Mouse (Mus musculus) embryonic facial prominence, embryonic 14.5 days (tissue): ENCODE measurements around the gene Eif4a3. TPM values are rescaled to one million over a fixed set of nuclear protein-coding genes. Genes with fewer than 3 reads are reported as not detected.
"Not testable (repeated sequence)": the region's sequence is repeated elsewhere in the genome, so short reads cannot be mapped to it uniquely, and the experiment has no call there.

Experiments
- ATAC-seq: fragments of 200-750 bp; cut with Nextera tagmentation; 2 replicates; pipeline ENCODE4 v1.8.0; 2017; ENCODE audit warnings: low read depth, moderate number of reproducible peaks, moderate TSS enrichment
- DNase-seq: peaks from one replicate; pipeline ENCODE4 v3.0.0-alpha.2; 2015; ENCODE audit warnings: low spot score
- H3K27ac ChIP-seq: fragments of 300-500 bp; sonication (generic); replicated peaks from 2 replicates; pipeline ENCODE4 v1.5.1; 2014; ENCODE audit warnings: low read depth, mild to moderate bottlenecking, low read length, moderate library complexity
- H3K27me3 ChIP-seq: fragments of 300-500 bp; sonication (generic); replicated peaks from 2 replicates; pipeline ENCODE4 v1.6.1; 2014; ENCODE audit warnings: low read length; ENCODE audit not compliant: control insufficient read depth, insufficient read depth
- H3K36me3 ChIP-seq: fragments of 300-500 bp; sonication (generic); 2 replicates; pipeline ENCODE4 v1.6.1; 2014; ENCODE audit warnings: low read length, mixed read lengths; ENCODE audit not compliant: control insufficient read depth, insufficient read depth
- H3K4me1 ChIP-seq: fragments of 300-500 bp; sonication (generic); 2 replicates; pipeline ENCODE4 v1.6.1; 2014; ENCODE audit warnings: antibody characterized with exemption, low read length; ENCODE audit not compliant: control insufficient read depth, insufficient read depth
- H3K4me2 ChIP-seq: fragments of 300-500 bp; sonication (generic); 2 replicates; pipeline ENCODE4 v1.6.1; 2014; ENCODE audit warnings: low read depth, mild to moderate bottlenecking, low read length, moderate library complexity, mixed read lengths
- H3K4me3 ChIP-seq: fragments of 300-500 bp; sonication (generic); 2 replicates; pipeline ENCODE4 v1.5.1; 2014; ENCODE audit warnings: low read depth, mild to moderate bottlenecking, low read length
- H3K9ac ChIP-seq: fragments of 300-500 bp; sonication (generic); 2 replicates; pipeline ENCODE4 v1.6.1; 2014; ENCODE audit warnings: low read depth, mild to moderate bottlenecking, low read length, moderate library complexity, mixed read lengths
- H3K9me3 ChIP-seq: fragments of 300-500 bp; sonication (generic); 2 replicates; pipeline ENCODE4 v1.6.1; 2016; ENCODE audit warnings: low read length; ENCODE audit not compliant: control insufficient read depth
- WGBS: fragments of 180-500 bp; shearing (Covaris S2); extraction: QIAGEN DNeasy Blood & Tissue Kit; methylation state at CpG from one replicate; pipeline ENCODE4 v1.1.7; 2014; 5-methylcytosine and 5-hydroxymethylcytosine counted together
- polyA plus RNA-seq: library from polyadenylated mRNA; unstranded; fragments of >200 nt; fragmentation: Nextera tagmentation; extraction: Ambion mirVana; gene quantifications from 2 replicates; pipeline ENCODE4 v1.2.1, GENCODE M21; 2014

Gene Eif4a3
- polyA plus RNA-seq, 1 experiment from 2014 or later = 298 TPM

- Histone ChIP-seq H3K27ac (no peak overlapping the region), H3K27me3 (no peaks in the 10 kb centered on the region), H3K9me3 (no peaks in the 10 kb centered on the region), H3K9ac (no peak overlapping the region), H3K4me3 (no peak overlapping the region), H3K36me3 (no peaks in the 10 kb centered on the region), H3K4me2 (no peak overlapping the region), H3K4me1 (0 out of 2 replicates have a peak, but pooled peaks cover 6% of the 10 kb centered on the region)
- 48% methylated on average over 13 of the region's 13 CpGs for WGBS
- peak; percentile 32 for DNase-seq
- no peak for ATAC-seq
Measured at GRCm38 (mm10) chr11:119306762-119307657, 7.1 kb upstream of the Eif4a3 start.

GRCm38 (mm10) chr11:119304904-119305712, 5.2 kb upstream of the Eif4a3 start:
- Histone ChIP-seq H3K36me3 (no peaks in the 10 kb centered on the region), H3K27ac (no peak overlapping the region), H3K27me3 (no peaks in the 10 kb centered on the region), H3K4me3 (no peak overlapping the region), H3K9me3 (no peaks in the 10 kb centered on the region), H3K4me1 (0 out of 2 replicates have a peak, but pooled peaks cover 6% of the 10 kb centered on the region), H3K9ac (no peak overlapping the region), H3K4me2 (no peak overlapping the region)
- DNase-seq (peak; percentile 67), ATAC-seq (no peak)
- WGBS = 35% methylated on average over 10 of the region's 16 CpGs

GRCm38 (mm10) chr11:119300986-119301385, 1.1 kb upstream of the Eif4a3 start:
- H3K4me1 ChIP-seq = peaks cover 9% of the 10 kb centered on the region
- H3K9me3 ChIP-seq = no peaks in the 10 kb centered on the region
- 28% methylated on average over 2 of the region's 2 CpGs for WGBS
- ATAC-seq = no peak
- H3K27me3 ChIP-seq = no peaks in the 10 kb centered on the region
- H3K36me3 ChIP-seq = peaks cover 25% of the 10 kb centered on the region
- DNase-seq = no peak
- peak overlapping the region; percentile 95; the same call in 1 of the 2 replicates for H3K4me2 ChIP-seq
- peak overlapping the region; percentile 99 for H3K9ac ChIP-seq
- H3K27ac ChIP-seq = no peak overlapping the region
- no peak overlapping the region; the same call in 1 of the 2 replicates for H3K4me3 ChIP-seq

- H3K4me3 ChIP-seq = peak overlapping the region; percentile 93
- H3K36me3 ChIP-seq = peaks cover 31% of the 10 kb centered on the region
- H3K4me1 ChIP-seq = peaks cover 9% of the 10 kb centered on the region
- H3K9me3 ChIP-seq = no peaks in the 10 kb centered on the region
- H3K27ac ChIP-seq = peak overlapping the region; percentile 91
- 2% methylated on average over 21 of the region's 31 CpGs for WGBS
- H3K27me3 ChIP-seq = no peaks in the 10 kb centered on the region
- peak overlapping the region; percentile 95 for H3K4me2 ChIP-seq
- ATAC-seq (peak; percentile 4), DNase-seq (no peak)
- H3K9ac ChIP-seq = peak overlapping the region; percentile 99
Measured at GRCm38 (mm10) chr11:119300246-119300935, 502 bp upstream of the Eif4a3 start.

GRCm38 (mm10) chr11:119298917-119299316, 972 bp downstream of the Eif4a3 start:
- Histone ChIP-seq H3K4me1 (peaks cover 9% of the 10 kb centered on the region), H3K9me3 (no peaks in the 10 kb centered on the region), H3K36me3 (peaks cover 45% of the 10 kb centered on the region), H3K9ac (peak overlapping the region; percentile 99), H3K27ac (peak overlapping the region; percentile 91; the same call in 1 of the 2 replicates), H3K27me3 (no peaks in the 10 kb centered on the region), H3K4me2 (peak overlapping the region; percentile 85), H3K4me3 (peak overlapping the region; percentile 93)
- no peak for ATAC-seq
- 14% methylated on average over 7 of the region's 7 CpGs for WGBS
- DNase-seq = no peak

- no peaks in the 10 kb centered on the region for H3K9me3 ChIP-seq
- DNase-seq = no peak
- no peak for ATAC-seq
- no peak overlapping the region for H3K27ac ChIP-seq
- peak overlapping the region; percentile 93; the same call in 1 of the 2 replicates for H3K4me3 ChIP-seq
- H3K4me1 ChIP-seq = peaks cover 9% of the 10 kb centered on the region
- WGBS = 79% methylated on average over 6 of the region's 6 CpGs
- peak overlapping the region; percentile 85 for H3K4me2 ChIP-seq
- peaks cover 54% of the 10 kb centered on the region for H3K36me3 ChIP-seq
- H3K9ac ChIP-seq = peak overlapping the region; percentile 99; the same call in 1 of the 2 replicates
- H3K27me3 ChIP-seq = no peaks in the 10 kb centered on the region
Measured at GRCm38 (mm10) chr11:119297996-119298395, 1.9 kb downstream of the Eif4a3 start.

- DNase-seq, H3K4me2 ChIP-seq, H3K27ac ChIP-seq, H3K4me3 ChIP-seq, H3K9me3 ChIP-seq, H3K9ac ChIP-seq, H3K4me1 ChIP-seq, ATAC-seq, H3K27me3 ChIP-seq: not testable (repeated sequence)
- WGBS = 93% methylated on average over 8 of the region's 8 CpGs
- H3K36me3 ChIP-seq = peaks cover 98% of the 10 kb centered on the region
Measured at GRCm38 (mm10) chr11:119292861-119293260, 7.0 kb downstream of the Eif4a3 start.
